Mouse (Mus musculus): ENCODE data around the gene Ppp2r3c. TPM values are rescaled to one million over a fixed set of nuclear protein-coding genes. Genes with fewer than 3 reads are reported as not detected.
"Not testable (repeated sequence)": the region's sequence is repeated elsewhere in the genome, so short reads cannot be mapped to it uniquely, and the experiment has no call there.

Gene Ppp2r3c
- polyA plus RNA-seq, 1 experiment from 2014 or later = 25.6 TPM

- not testable (repeated sequence) for H3K4me2 ChIP-seq; H3K9me3 ChIP-seq; H3K27me3 ChIP-seq; H3K4me3 ChIP-seq; H3K9ac ChIP-seq; H3K27ac ChIP-seq (replicated peaks); H3K4me1 ChIP-seq (replicated peaks); ATAC-seq (ENCODE audit: low read depth)
- H3K36me3 ChIP-seq = peaks cover 25% of the 10 kb centered on the region
- WGBS = no CpG with 5 or more reads among the region's 8 CpGs
These were observed 40.8 kb downstream of the Ppp2r3c start for GRCm38 (mm10) chr12:55261950-55262349.

GRCm38 (mm10) chr12:55242243-55242642, 60.6 kb downstream of the Ppp2r3c start:
- H3K36me3 ChIP-seq; H3K9ac ChIP-seq; H3K4me2 ChIP-seq; H3K4me1 ChIP-seq (replicated peaks); ATAC-seq (ENCODE audit: low read depth); H3K4me3 ChIP-seq; H3K27me3 ChIP-seq; H3K9me3 ChIP-seq; H3K27ac ChIP-seq (replicated peaks): not testable (repeated sequence)
- WGBS = no CpG with 5 or more reads among the region's 8 CpGs

GRCm38 (mm10) chr12:55230520-55230861, 72.3 kb downstream of the Ppp2r3c start:
- under 1% methylated on average over 13 of the region's 25 CpGs for WGBS
- peak overlapping the region; percentile 34; the same call in 1 of the 2 replicates for H3K4me2 ChIP-seq
- ATAC-seq (ENCODE audit: low read depth) = peak; percentile 46; the same call in 1 of the 2 replicates

GRCm38 (mm10) chr12:55229626-55230519, 72.9 kb downstream of the Ppp2r3c start, which contains the start of gene Srp54c:
TSS of gene Srp54c (plus strand) at chr12:55230168.
- not testable (repeated sequence) for H3K36me3 ChIP-seq; H3K4me1 ChIP-seq (replicated peaks); H3K27me3 ChIP-seq; H3K9me3 ChIP-seq; H3K27ac ChIP-seq (replicated peaks)
- H3K4me2 ChIP-seq = peak within 1 kb of the TSS; percentile 34; the same call in 1 of the 2 replicates
- ATAC-seq (ENCODE audit: low read depth) = peak; percentile 99
- H3K4me3 ChIP-seq = peak within 1 kb of the TSS; percentile 38
- WGBS = no CpG with 5 or more reads among the region's 57 CpGs
- 0 out of 2 replicates have a peak within 1 kb of the TSS, but pooled peaks have one; percentile 54 for H3K9ac ChIP-seq

More at GRCm38 (mm10) chr12:55230520-55230861, 72.3 kb downstream of the Ppp2r3c start:
- H3K4me1 ChIP-seq (replicated peaks); H3K27ac ChIP-seq (replicated peaks); H3K9me3 ChIP-seq; H3K36me3 ChIP-seq; H3K27me3 ChIP-seq: not testable (repeated sequence)
- peak overlapping the region; percentile 38 for H3K4me3 ChIP-seq
- 0 out of 2 replicates have a peak overlapping the region, but pooled peaks have one; percentile 54 for H3K9ac ChIP-seq

Other genes starting within 250 kb of the Ppp2r3c start
- 31.7 and 33.9 TPM in 2 replicates for gene 2700097O09Rik, start 222.9 kb downstream of the Ppp2r3c start, polyA plus RNA-seq (2015; fragmentation: Nextera tagmentation; extraction: Ambion mirVana)
- gene Srp54a, start 222.7 kb downstream of the Ppp2r3c start, polyA plus RNA-seq (2015; fragmentation: Nextera tagmentation; extraction: Ambion mirVana) = 193 and 210 TPM in 2 replicates
- 48.1 and 49.9 TPM in 2 replicates for gene Fam177a, start 178.5 kb downstream of the Ppp2r3c start, polyA plus RNA-seq (2015; fragmentation: Nextera tagmentation; extraction: Ambion mirVana)
- gene Srp54b, start 147.9 kb downstream of the Ppp2r3c start, polyA plus RNA-seq (2015; fragmentation: Nextera tagmentation; extraction: Ambion mirVana) = 65.0 and 67.9 TPM in 2 replicates
- not detected in 2 replicates for gene 1700047I17Rik2, start 103.4 kb downstream of the Ppp2r3c start, polyA plus RNA-seq (2015; fragmentation: Nextera tagmentation; extraction: Ambion mirVana)
- gene Srp54c, start 72.8 kb downstream of the Ppp2r3c start, polyA plus RNA-seq (2015; fragmentation: Nextera tagmentation; extraction: Ambion mirVana) = 83.2 and 88.1 TPM in 2 replicates
- 9.7 and 11.8 TPM in 2 replicates for gene 1110008L16Rik, start 3.4 kb downstream of the Ppp2r3c start, polyA plus RNA-seq (2015; fragmentation: Nextera tagmentation; extraction: Ambion mirVana)
- gene Psma6, start 81.2 kb upstream of the Ppp2r3c start, polyA plus RNA-seq (2015; fragmentation: Nextera tagmentation; extraction: Ambion mirVana) = 446 and 454 TPM in 2 replicates
- 51.4 and 53.3 TPM in 2 replicates for gene Nfkbia, start 189.6 kb upstream of the Ppp2r3c start, polyA plus RNA-seq (2015; fragmentation: Nextera tagmentation; extraction: Ambion mirVana)